Mouse (Mus musculus) forebrain, embryonic 15.5 days (tissue): ENCODE results near the gene Cyp3a41a. TPM values are rescaled to one million over a fixed set of nuclear protein-coding genes. Genes with fewer than 3 reads are reported as not detected.
"Not testable (repeated sequence)": the region's sequence is repeated elsewhere in the genome, so short reads cannot be mapped to it uniquely, and the experiment has no call there.

Source experiments
- ATAC-seq: fragments of 200-750 bp; cut with Nextera tagmentation; replicated peaks from 2 replicates; pipeline ENCODE4 v1.8.0; 2017; ENCODE audit warnings: mild to moderate bottlenecking, moderate TSS enrichment, moderate library complexity
- H3K27ac ChIP-seq: fragments of 300-500 bp; sonication (generic); replicated peaks from 2 replicates; pipeline ENCODE4 v1.5.1; 2015; ENCODE audit warnings: mild to moderate bottlenecking, inconsistent platforms
- H3K27me3 ChIP-seq: fragments of 300-500 bp; sonication (generic); 2 replicates; pipeline ENCODE4 v1.6.1; 2015; ENCODE audit warnings: inconsistent platforms
- H3K36me3 ChIP-seq: fragments of 300-500 bp; sonication (generic); 2 replicates; pipeline ENCODE4 v1.6.1; 2015; ENCODE audit warnings: mild to moderate bottlenecking, inconsistent platforms
- H3K4me1 ChIP-seq: fragments of 300-500 bp; sonication (generic); 2 replicates; pipeline ENCODE4 v1.6.1; 2015; ENCODE audit warnings: inconsistent platforms
- H3K4me2 ChIP-seq: fragments of 300-500 bp; sonication (generic); replicated peaks from 2 replicates; pipeline ENCODE4 v1.6.1; 2015; ENCODE audit warnings: mild to moderate bottlenecking, inconsistent platforms
- H3K4me3 ChIP-seq: fragments of 300-500 bp; sonication (generic); 2 replicates; pipeline ENCODE4 v1.5.1; 2015; ENCODE audit warnings: mild to moderate bottlenecking, inconsistent platforms
- H3K9ac ChIP-seq: fragments of 300-500 bp; sonication (generic); replicated peaks from 2 replicates; pipeline ENCODE4 v1.6.1; 2015; ENCODE audit warnings: mild to moderate bottlenecking, inconsistent platforms
- H3K9me3 ChIP-seq: fragments of 300-500 bp; sonication (generic); 2 replicates; pipeline ENCODE4 v1.6.1; 2016; ENCODE audit warnings: inconsistent platforms
- WGBS: fragments of 180-500 bp; shearing (Covaris S2); methylation state at CpG from one replicate; pipeline ENCODE4 v1.1.7; 2015; ENCODE audit warnings: mixed read lengths; 5-methylcytosine and 5-hydroxymethylcytosine counted together
- polyA plus RNA-seq: library from polyadenylated mRNA; unstranded; fragments of >200 nt; fragmentation: Nextera tagmentation; extraction: Ambion mirVana; gene quantifications from 2 replicates; pipeline ENCODE4 v1.2.1, GENCODE M21; 2015

The Cyp3a41a gene
- polyA plus RNA-seq, result not detected in 2 replicates

DNA sequence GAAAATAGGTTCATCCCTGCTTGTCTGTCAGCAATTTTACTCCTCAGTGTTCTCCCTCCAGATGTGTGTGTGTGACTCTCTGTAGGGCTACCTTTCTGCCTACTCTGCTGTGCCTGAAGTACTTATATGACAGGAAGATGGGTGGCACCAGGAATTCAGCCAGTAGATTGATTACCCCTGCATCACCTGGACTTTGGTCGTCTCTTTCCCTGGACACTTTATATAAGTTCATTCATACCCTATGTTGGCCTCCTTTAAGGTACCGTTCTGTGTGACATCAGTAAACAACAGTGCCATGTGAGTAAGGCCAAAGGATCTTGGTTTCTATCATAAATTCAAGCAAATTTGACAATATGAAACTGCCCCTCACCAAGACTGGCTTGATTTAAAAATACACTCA is at the start of gene Cyp3a41a:
Gene Cyp3a41a (minus strand): TSS at position 101 of the 400 bp plus-strand sequence.
- H3K4me1 ChIP-seq, H3K27ac ChIP-seq, H3K4me3 ChIP-seq, H3K4me2 ChIP-seq, H3K9ac ChIP-seq, H3K9me3 ChIP-seq, H3K27me3 ChIP-seq, H3K36me3 ChIP-seq, ATAC-seq: not testable (repeated sequence)
- 93% methylated on average over 1 of the region's 2 CpGs for WGBS

DNA sequence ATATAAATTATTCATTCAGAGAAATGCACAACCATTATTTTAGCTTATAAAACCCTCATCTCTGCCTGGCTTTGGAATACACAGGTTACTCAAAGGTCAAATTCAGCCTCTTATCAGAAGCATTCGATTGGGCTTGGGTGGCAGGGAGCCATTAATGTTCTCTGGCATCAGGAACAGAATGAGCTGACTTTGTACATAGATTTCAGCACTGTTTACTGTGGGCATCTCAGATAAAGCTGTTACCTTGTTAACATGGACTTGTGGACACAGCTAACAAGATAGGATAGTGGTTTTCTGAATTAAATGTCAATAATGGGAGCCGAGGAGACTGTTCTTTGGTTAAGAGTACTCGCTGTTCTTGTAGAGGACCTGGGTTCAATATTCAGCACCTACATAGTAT is 17.6 kb upstream of the Cyp3a41a start:
- ATAC-seq, H3K27me3 ChIP-seq, H3K36me3 ChIP-seq, H3K9me3 ChIP-seq, H3K27ac ChIP-seq, H3K4me3 ChIP-seq, H3K4me1 ChIP-seq, H3K4me2 ChIP-seq, H3K9ac ChIP-seq: not testable (repeated sequence)
- 74% methylated on average over 3 of the region's 3 CpGs for WGBS

DNA sequence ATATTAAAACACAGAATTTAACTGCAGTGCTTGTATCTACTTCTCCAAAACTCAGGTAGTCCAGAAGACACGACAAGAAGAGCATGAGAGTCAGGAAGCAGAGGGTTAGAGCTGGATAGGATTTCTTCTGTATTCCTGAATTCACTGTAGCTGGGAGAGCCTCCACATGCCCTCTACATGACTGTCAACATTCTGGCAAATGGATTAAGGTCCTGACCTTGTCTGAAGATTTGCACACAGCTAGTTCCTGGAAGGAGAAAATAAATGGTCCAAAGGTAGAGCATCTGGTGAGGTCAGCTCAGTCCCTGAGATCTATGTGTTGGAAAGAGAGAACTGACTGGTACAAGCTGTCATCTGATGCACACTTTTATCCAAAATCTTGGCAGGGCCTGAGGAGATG is 5.6 kb downstream of the Cyp3a41a start:
- H3K9me3 ChIP-seq, ATAC-seq, H3K27ac ChIP-seq, H3K4me1 ChIP-seq, H3K36me3 ChIP-seq, H3K4me3 ChIP-seq, H3K27me3 ChIP-seq, H3K9ac ChIP-seq, H3K4me2 ChIP-seq: not testable (repeated sequence)
- WGBS, result 28% methylated on average over 1 of the region's 1 CpGs

DNA sequence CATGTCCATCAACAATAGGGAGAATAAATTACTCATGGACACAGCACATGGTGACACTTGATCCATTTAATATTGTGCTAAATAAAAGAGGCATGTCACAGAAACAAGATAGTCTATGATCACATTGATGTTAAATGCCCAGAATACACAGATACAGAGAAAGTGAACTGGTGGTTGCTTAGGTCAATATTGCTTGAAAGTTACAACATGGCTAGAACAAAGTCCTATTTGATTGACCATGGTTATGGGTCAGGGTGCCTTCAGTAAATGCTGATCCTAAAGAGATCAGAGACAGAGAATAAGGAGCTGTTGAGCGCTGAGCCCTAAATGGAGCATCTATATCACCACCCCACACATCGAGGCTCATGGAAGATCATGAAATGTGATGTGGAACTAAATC is 12.6 kb downstream of the Cyp3a41a start:
- H3K27ac ChIP-seq, H3K4me2 ChIP-seq, H3K9ac ChIP-seq, H3K27me3 ChIP-seq, H3K4me3 ChIP-seq, H3K4me1 ChIP-seq, H3K9me3 ChIP-seq, ATAC-seq, H3K36me3 ChIP-seq: not testable (repeated sequence)
- 83% methylated on average over 2 of the region's 2 CpGs for WGBS

DNA sequence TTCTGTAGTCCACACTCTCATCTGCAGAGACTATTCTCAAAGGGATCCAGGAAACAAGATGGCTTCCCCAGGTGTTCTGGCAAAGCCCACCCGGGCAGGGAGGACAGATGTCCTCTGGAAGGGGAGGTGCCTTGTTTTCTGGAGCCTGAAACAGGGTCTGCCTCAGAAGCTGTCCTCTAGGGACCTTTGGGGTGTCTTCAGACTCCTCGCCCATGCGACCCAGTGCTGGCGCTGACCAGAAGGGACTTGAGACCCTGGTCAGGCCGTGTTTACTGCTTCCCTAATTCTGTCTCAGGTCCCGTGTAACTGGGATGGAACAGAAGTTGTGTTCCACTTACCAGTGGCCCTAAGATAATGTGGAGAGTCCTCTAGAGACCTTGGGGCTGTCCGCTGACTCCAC is 57.9 kb downstream of the Cyp3a41a start:
- H3K27me3 ChIP-seq, result no peaks in the 10 kb centered on the region
- no peak overlapping the region for H3K4me2 ChIP-seq
- peaks cover 62% of the 10 kb centered on the region for H3K9me3 ChIP-seq
- H3K4me3 ChIP-seq, result no peak overlapping the region
- no peak overlapping the region for H3K27ac ChIP-seq
- ATAC-seq, result no peak
- H3K4me1 ChIP-seq, result no peaks in the 10 kb centered on the region
- no peak overlapping the region for H3K9ac ChIP-seq
- no peaks in the 10 kb centered on the region for H3K36me3 ChIP-seq
- WGBS, result 85% methylated on average over 7 of the region's 7 CpGs

DNA sequence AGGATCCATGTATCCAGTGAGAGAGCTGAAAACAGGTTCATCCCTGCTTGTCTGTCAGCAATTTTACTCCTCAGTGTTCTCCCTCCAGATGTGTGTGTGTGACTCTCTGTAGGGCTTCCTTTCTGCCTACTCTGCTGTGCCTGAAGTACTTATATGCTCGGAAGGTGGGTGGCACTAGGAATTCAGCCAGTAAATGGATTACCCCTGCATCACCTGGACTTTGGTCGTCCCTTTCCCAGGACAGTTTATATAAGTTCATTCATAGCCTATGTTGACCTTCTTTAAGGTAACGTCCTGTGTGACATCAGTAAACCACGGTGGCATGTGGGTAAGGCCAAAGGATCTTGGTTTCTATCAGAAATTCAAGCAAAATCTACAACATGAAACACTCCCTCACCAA is 72.2 kb downstream of the Cyp3a41a start:
- Histone ChIP-seq H3K4me3 (no peak overlapping the region), H3K4me1 (no peaks in the 10 kb centered on the region), H3K9ac (no peak overlapping the region), H3K9me3 (peaks cover 48% of the 10 kb centered on the region), H3K36me3 (no peaks in the 10 kb centered on the region), H3K4me2 (no peak overlapping the region), H3K27me3 (no peaks in the 10 kb centered on the region), H3K27ac (no peak overlapping the region)
- WGBS, result 79% methylated on average over 4 of the region's 4 CpGs
- no peak for ATAC-seq

Other genes starting within 250 kb of the Cyp3a41a start
- gene Cyp3a41b, start 135.4 kb downstream of the Cyp3a41a start, polyA plus RNA-seq, result not detected in 2 replicates
- not detected in 2 replicates for gene Cyp3a44, start 85.7 kb upstream of the Cyp3a41a start, polyA plus RNA-seq
- not detected in 2 replicates for gene Cyp3a11, start 159.8 kb upstream of the Cyp3a41a start, polyA plus RNA-seq